Mouse (Mus musculus): ENCODE measurements around the gene AI464131.
"Not testable (repeated sequence)": the region's sequence is repeated elsewhere in the genome, so short reads cannot be mapped to it uniquely, and the experiment has no call there.

AI464131 gene

GRCm38 (mm10) chr4:41470051-41470683 is 32.7 kb downstream of the AI464131 start:
- no peak for DNase-seq (ENCODE audit: low read depth, low spot score)

GRCm38 (mm10) chr4:41469199-41469598 is 33.7 kb downstream of the AI464131 start:
- DNase-seq (ENCODE audit: low read depth, low spot score): no peak

GRCm38 (mm10) chr4:41468396-41469080 is 34.3 kb downstream of the AI464131 start:
- DNase-seq (ENCODE audit: low read depth, low spot score): peak; percentile 61

GRCm38 (mm10) chr4:41465287-41465665 is 37.6 kb downstream of the AI464131 start:
- no peak for DNase-seq (ENCODE audit: low read depth, low spot score)

- peak; percentile 99 for DNase-seq (ENCODE audit: low read depth, low spot score)
Observed at GRCm38 (mm10) chr4:41464345-41465286, 38.3 kb downstream of the AI464131 start, which contains the start of the genes Kif24 and Nudt2. TSS of gene Kif24 (minus strand) at chr4:41464887. TSS of gene Nudt2 (plus strand) at chr4:41465151.

GRCm38 (mm10) chr4:41463051-41463738 is 39.7 kb downstream of the AI464131 start:
- not testable (repeated sequence) for DNase-seq (ENCODE audit: low read depth, low spot score)

- DNase-seq (ENCODE audit: low read depth, low spot score): no peak
Observed at GRCm38 (mm10) chr4:41460690-41461089, 42.2 kb downstream of the AI464131 start.

GRCm38 (mm10) chr4:41447595-41447994 is 55.3 kb downstream of the AI464131 start:
- no peak for DNase-seq (ENCODE audit: low read depth, low spot score)

Data from ES-CJ7 (cell line).